Mouse (Mus musculus): ENCODE measurements around the gene Lmnb2.

Lmnb2 gene

DNA sequence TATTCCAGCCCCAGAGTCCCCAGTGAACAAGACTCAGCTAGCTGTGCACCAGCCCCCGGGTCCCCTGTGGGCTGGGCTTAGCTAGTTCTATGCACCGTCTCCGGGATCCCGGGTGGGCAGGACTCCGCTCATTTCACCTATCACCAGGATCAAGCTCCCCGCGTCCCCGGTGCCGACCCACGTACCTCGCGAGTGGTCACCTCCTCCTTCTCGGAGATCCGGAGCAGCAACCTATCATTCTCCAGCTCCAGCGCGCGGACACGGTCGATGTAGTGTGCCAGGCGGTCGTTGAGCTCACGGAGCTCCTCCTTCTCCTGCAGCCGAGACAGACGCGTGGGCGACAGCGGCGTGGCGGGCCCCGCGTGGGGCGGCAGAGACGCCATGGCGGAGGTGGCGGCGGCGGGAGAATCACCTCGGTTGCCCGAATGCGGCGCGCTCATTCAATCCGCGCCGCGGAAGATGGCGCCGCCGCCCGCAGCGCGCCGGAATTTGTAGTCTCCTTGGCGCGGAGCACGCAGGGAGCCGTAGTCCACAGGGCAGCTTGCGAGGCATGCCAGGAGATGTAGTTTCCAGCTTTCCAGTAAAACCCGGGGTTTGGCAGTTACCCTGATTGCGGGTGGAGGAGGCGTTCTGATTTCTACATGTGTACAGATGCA is at the start of gene Lmnb2:
TSS of gene Lmnb2 (minus strand) at position 467 of the 656 bp plus-strand sequence.
- DNase-seq (ENCODE audit: low read depth, low spot score): peak; percentile 75

DNA sequence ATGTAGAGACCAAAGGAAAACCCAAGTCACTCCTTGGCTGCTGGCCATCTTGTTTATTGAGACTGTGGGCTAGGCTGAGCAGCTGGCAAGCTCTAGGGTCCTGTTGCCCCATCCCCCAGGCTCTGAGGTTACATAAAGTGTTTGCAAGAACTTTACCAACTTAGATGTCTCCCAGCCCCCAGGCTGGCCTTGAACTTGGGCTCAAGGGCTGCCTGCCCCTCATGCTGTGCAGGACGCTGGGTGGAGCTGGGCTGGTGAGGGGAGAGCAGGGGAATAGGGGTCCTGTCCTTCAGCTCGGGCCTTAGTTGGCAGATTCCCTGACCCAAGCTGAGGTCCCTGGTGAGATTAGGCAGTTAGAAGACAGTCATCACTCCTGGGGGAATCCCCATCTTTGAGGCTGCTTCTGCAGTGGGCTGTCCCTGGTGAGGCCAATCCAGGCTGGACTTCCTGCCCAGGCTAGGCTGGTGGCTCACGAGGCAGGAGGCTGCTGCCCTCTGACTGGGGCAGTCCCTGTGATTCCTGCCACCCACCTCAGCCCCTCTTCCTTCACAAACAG is 49.1 kb upstream of the Lmnb2 start:
- peak; percentile 47 for DNase-seq (ENCODE audit: low read depth, low spot score)

DNA sequence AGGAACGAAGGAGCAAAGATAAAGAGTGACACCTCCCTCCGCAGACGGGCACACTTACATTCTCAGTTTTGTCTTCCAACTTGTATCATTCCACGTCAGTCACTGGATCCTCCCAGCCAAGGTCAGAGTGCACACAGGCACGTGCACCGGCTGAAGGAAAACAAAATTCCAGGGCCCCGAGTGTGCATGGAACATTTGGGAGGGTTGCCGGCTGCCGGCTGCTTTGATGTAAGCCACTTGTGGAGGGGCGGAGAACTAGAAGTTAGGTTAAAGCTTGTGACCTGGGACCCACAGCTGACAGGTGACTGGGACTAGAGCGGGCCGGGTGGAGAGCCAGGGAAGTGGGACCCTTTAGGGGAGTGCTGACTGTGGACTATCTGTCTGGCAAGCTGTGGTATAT is 48.3 kb upstream of the Lmnb2 start:
- no peak for DNase-seq (ENCODE audit: low read depth, low spot score)

DNA sequence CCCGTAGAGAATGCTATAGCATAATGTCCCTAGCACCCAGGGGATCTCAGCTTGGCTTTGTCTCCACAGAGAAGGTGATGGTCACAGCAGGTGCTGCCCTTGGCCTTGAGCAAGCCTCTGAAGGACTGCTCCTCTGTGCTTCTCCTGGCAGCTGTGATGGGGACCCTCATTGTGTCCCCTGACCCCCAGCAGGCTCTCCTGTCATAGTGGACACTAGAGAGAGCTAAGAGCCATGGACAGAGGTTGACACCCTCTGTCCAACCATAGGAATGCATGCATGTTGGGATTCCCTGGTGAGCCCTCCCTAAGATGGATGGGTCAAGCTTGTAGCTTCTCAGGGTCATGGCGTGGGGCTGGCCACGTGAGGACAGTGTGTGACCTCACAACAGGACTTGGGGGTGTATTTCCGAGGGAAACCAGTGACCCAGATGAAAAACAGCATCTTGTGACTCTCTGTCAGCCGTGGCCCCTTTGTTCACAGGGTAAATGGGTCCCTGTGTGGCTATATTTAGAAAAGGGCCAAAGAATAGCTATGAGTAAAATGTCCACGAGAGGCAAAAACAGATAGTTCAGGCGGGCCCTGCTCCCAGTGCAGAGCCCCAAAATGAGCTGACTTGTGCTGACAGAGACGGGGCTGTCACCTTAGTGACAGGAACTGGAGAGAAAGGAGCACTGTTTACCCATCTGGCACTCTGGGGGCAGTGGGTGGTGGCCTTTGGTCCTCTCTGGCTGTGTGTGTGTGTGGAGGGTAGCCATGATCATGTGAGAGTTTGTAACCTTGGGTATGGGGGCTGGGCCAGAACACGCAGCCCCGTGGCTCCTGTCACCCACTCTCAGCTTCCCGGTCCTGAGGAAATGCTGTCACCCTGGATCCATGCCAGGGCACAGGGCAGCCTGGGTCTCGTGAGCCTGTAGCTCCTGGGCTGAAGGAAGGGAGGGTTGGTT is 45.3 kb upstream of the Lmnb2 start:
- no peak for DNase-seq (ENCODE audit: low read depth, low spot score)

DNA sequence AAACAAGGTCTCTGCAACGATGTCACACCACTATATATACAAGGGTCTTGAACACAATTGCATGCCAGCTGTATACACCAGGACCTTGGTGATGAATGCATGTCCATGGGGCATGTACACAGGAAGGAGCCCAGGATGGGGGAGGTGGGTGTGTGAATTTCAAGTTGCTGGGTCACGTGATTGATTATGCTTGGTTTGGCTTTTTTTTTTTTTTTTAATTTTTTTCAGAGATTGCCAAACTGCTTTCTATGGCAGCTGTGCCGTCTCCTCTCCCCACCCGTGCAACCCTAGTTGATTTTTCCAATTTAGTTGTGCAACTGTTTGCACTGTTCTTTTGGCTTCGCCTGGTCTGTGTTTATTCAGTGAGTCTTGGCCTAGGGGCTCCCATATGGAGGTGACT is 44.5 kb upstream of the Lmnb2 start:
- no peak for DNase-seq (ENCODE audit: low read depth, low spot score)

DNA sequence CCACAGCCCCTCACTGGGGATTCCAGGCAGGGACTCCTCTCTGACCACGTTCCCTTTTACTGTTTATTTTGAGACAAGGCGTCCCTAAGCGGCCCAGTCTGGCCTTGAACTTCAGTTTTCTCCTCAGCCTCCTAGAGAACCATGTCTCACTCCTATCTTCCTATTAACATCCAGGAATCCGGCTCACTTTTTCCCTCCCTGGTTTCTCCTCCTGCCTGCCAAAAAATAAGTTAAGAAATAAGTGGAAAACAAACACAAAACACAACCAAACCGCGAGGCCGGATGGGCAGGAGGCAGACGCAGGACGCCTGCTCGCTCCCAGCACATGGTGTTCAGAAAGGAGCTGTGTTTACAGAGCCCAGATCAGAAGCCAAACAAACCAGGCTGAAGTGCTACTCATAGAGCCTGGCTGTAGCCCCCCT is 44.0 kb upstream of the Lmnb2 start:
- DNase-seq (ENCODE audit: low read depth, low spot score): no peak

DNA sequence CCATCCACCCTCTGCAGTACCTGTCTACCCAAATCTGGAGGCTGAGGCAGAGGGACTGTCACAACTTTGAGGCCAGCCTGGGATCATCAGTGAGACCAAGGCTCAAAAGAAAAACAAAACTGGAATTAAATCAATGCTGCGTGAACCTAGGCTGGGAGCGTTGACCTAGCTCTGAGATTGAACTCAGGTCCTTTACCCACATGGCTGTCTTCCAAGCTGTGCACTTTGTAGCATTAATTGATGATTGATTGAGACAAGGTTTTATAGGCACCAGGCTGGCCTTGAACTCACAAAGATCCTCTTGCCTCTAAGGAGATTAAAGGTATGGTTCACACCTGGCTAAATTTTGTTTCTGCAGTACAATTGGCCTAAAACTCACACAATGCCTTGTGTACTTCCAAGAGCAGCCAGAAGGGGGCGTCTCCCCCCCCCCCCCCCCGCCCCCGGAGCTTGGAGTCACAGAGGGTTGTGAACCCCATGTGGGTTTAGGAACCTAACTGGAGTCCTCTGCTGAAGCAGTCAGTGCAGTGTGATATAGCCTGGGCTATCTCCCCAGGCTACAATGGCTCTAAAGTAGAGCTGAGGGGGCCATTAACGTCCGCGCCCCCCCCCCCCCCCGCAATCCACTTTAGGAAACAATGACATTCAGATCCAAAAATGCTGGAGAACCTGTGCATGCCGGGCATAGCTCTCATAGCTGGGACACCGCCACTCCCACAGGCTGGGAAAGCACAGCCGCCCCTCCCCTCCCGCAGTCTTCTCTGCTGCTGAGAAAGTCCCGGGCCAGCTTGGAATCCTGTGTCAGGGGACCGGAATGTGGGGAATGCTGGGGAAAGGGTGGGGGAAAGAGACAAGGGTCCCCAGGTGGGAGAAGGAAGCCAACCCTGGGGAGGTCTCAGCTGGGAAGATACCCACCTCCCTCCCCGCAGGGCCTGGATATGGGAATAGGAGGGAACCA is 42.8 kb upstream of the Lmnb2 start:
- peak; percentile 45 for DNase-seq (ENCODE audit: low read depth, low spot score)

DNA sequence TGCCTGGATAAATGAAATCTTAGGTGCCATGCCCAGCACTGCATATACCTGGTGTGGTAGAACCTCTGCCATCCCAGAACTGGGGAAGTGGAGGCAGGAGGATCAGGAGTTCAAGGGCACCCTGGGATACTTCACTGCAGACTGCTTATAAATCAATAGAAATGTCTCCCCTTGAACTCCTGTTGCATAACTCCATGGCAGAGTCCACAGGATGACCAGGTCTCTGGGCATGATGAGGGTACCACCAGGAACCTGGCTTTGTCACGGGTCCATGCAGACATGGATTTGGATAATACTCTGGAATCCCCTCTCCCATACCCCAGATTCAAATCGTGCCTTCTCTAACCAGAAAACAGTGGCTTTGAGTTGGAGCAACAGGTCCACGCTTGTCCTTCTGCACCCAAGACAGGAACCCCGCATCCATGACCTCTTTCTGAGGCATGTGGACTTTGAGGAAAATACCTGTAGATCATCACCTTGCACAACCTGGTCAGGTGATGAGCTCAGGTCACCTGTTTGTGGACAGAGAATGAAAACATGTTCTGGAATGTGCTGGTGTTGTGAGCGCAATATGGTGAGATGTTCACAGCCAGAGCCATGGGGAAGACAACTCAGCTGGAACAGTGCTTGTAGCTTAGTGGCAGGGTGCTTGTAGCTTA is 41.1 kb upstream of the Lmnb2 start:
- DNase-seq (ENCODE audit: low read depth, low spot score): no peak

DNA sequence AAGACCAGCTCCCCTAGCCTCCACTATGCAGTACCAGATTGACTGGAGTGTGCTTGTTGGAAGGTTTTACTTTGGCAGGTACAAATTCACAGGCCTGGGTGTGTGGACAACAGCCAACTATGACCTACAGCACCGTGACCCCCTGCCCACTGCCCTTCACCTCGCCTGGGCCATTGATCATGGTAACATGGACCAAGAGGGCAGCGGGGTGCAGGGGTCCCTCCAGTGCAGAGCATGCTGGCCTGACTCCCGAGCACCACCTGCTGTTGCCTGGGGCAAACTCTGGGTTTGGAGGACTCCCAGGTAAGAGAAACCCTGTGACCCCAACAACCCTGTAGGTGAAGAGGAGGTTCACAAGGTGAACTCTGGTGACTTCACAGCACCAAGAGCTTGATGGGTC is 39.7 kb upstream of the Lmnb2 start:
- no peak for DNase-seq (ENCODE audit: low read depth, low spot score)

DNA sequence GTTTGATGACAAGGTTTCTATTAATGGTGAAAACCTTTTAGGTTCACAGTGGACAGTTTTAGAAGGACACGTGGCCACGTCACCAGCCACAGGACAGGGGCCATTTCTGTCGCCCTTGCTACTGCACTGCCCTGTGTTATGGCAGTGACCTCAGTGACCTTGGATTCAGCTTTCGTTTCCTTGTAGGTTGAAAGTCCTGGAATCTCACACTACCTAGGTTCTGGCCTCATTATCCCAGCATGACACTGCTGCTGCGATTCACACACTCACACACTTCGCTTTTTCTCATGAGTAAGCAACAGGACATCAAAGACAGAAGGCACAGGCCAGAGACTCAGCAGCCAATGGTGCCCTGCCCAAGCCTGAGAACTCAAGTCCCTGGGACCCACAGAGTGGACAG is 38.9 kb upstream of the Lmnb2 start:
- no peak for DNase-seq (ENCODE audit: low read depth, low spot score)

DNA sequence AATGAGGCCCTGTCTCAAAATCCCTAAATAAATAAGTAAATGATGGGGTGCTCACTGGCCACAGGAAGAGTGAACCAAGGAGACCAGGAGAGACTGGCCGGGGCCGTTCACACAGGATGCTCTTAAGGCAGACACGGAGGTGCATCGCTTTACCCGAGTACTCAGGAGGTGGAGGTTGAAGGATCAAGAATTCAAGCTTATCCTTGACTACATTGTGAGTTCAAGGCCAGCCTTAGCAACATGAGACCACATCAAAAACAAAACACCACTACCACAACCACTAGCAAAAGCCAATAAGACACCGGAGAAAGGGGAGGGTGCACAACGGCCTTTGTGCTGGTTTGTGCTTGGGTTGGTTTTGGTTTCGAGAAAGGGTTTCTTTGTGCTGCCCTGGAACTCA is 38.3 kb upstream of the Lmnb2 start:
- DNase-seq (ENCODE audit: low read depth, low spot score): peak; percentile 72

DNA sequence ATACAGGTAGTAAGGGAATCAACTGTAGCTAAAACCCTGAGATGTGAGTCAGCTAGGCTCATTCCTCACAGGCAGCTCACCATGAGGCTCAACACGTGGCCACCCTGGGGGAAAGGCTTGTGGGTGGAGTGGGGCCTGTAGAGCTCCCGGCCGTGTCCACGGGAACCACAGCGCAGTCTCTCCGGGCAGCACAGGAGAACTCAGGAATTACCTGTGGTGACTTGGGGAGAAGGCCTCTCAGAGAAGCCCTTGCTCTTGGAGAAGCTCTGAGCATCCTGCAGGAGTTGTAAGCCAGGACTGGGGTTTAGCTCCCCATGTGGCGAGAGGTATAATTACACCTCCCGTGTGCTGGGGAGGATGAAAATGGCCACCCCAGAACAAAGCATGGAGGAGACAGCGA is 37.5 kb upstream of the Lmnb2 start:
- DNase-seq (ENCODE audit: low read depth, low spot score): peak; percentile 75

DNA sequence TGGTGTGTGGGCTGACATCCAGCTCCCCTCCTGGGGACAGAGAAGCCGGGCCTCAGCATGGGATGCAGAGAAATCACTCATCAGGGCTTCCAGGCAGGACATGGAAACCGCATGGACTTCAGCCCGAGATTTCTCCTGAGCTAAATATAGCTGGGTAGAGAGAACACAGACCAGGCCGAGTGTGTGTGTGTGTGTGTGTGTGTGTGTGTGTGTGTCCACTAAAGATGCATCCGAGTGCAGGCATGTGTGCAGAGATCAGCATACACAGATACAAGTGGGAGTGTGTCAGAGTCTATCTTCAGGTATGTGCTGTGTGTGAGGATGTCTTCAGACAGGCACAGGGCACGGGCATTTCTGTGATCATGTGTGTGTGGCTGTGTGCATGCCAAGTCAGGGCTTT is 36.8 kb upstream of the Lmnb2 start:
- DNase-seq (ENCODE audit: low read depth, low spot score): no peak

DNA sequence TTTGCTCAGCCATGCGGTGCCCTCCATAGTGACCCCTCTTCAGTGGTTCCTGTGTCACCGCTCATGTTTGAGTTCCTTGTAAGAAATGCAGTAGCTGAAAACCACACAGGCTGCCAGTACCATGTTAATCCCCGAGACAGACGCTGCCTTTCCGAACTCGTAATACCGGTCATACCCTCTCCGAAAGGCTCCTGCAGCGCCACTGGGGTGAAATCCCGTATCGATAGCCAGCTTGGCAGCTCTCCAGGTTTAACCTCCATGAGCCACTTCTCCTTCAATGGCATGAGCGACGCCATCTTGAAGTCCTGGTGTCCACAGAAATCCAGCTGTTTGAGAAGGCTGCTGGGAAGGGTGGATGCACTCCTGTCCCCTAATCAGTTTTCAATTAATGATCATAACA is 36.4 kb upstream of the Lmnb2 start:
- DNase-seq (ENCODE audit: low read depth, low spot score): no peak

DNA sequence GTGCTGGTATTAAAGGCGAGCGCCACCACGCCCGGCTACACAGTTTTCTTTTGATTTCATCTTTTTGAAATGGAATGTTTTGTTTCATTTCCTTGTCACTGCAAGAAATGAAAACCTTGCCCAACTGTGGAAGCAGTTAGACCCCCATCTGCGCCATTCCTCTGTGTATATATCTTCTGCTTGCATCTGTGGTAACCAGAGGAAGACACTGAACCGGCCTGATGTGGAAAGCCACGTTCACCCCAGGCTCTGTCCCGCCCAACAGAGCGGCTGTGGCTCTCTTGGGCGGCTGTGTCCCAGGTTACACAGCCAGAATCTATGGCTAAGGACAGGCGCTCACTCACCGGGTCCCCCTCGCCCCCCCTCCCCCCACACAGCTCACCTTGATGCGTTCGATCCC is 34.4 kb upstream of the Lmnb2 start:
- no peak for DNase-seq (ENCODE audit: low read depth, low spot score)

DNA sequence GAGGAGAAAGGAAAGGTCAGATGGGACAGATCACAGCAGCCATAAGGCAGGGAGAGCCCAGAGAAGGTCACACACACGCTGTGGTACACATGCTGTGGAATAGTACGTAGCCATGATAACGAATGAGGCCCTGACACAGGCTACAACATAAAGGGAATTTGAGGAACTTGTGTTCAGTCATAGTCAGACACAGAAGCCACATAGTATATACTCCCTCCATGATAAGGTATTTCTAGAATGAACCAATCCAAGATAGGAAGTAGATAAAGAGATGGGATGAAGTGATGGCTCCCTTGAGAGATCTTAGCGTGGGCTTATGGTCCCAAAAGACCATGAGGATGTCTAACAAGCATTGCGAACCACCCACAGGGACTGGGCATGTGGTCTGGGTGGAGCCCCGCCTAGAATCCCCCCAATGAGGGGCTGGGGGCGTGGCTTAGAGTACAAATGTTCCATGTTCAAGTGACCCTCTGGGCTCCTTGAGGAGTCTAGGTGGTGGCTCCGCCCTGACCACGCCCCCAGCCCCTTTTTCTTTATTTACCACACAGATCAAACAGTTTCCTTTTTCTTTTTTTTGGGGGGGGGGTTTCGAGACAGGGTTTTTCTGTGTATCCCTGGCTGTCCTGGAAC is 33.8 kb upstream of the Lmnb2 start:
- DNase-seq (ENCODE audit: low read depth, low spot score): no peak

DNA sequence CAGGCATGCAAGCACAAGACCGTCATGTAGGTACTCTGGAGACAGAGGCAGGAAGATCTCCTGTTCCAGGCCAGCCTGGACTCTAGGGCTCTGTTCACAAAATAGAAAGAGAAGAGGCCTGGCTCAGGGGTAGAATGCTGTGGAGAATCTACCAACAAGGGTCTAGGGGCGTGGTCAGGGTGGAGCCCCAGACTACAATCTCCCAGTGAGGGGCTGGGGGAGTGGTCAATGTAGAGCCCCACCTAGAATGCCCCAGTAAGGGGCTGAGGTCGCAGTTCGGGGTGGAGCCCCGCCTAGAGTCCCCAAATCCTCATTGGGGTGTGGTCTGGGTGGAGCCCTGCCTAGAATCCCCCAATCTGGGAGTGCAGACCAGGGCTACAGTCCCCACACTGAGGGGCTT is 32.3 kb upstream of the Lmnb2 start:
- DNase-seq (ENCODE audit: low read depth, low spot score): no peak

DNA sequence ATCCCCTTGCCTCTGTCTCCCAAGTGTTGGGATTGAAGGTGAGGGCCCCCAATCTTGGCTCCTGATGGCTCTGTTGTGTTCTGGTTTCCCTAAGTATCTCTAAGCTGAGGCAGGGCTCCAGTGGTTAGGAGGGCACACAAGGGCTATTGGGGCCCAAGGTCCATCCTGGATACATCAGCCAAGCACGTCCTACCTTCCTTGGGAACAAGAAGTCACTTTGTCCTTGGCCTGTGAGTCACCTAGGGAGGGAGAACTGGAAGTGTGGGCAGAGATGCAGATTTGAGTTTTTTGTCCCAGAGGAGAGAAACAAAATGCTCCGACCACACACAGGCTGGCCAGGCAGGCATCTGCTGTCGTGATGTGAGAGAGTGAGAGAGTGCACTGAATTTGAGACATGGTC is 31.0 kb upstream of the Lmnb2 start:
- no peak for DNase-seq (ENCODE audit: low read depth, low spot score)

DNA sequence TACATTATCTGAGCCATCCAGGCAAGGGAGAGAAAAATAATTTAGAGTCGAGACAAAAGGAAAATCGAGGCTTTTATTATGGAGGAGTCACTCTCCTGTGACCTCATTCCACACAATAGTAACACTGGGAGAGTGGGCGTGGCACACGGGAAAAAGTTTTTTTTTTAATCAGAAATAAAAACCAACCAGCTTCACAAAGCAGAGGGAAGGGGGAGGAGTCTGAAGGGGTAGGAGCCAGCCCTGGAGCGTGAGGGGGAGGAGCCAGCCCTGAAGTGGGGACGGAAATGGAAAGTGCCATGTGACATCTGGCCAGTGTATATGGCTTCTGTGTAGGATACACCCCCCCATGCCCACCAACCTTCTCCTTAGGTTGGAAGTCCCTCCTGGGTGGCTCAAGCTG is 30.5 kb upstream of the Lmnb2 start:
- DNase-seq (ENCODE audit: low read depth, low spot score): no peak

DNA sequence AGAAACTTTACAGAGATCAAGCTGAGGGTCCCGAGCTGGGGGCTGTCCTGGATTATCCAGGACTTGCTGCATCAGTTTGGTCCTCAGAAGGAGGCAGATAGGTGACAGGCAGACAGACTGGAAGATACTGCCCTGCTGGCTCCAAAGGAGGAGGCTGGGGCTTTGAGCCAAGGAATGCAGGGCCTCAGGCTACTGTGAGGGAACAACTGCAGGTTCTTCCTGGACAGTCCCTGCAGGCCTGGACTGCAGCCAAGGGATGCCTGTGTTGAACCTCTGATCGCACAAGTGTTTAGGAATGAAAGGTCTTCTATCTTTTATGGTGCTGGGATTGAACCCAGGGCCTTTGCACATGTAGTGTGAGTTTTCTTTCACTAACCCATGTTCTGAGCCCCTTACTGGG is 29.8 kb upstream of the Lmnb2 start:
- no peak for DNase-seq (ENCODE audit: low read depth, low spot score)

Data from CD4-positive helper T cell, adult 2 months (primary cell).